Mouse (Mus musculus) common myeloid progenitor, adult 5-6 weeks (primary cell): ENCODE data around the gene Slc23a2. TPM values are rescaled to one million over a fixed set of nuclear protein-coding genes. Genes with fewer than 3 reads are reported as not detected.
A peak's percentile ranks its signal among the peaks of the same experiment; 100 is the strongest.

Experiments used
- ATAC-seq: replicated peaks from 2 replicates; pipeline ENCODE4 v1.8.0; 2016; ENCODE audit warnings: low read depth, mild to moderate bottlenecking, moderate TSS enrichment, inconsistent platforms; ENCODE audit not compliant: poor library complexity, severe bottlenecking
- total RNA-seq: library from RNA; stranded (forward); fragments of 200-1000, 187-1606 nt; gene quantifications from 2 replicates; pipeline ENCODE4 v1.2.3, GENCODE M21; 2017

The Slc23a2 gene
- total RNA-seq, 1 experiment from 2014 or later: 8.2 TPM

GRCm38 (mm10) chr2:132103265-132103664 lies 41.6 kb downstream of the Slc23a2 start:
- peak; percentile 66 for ATAC-seq

- ATAC-seq: peak; percentile 83
Observed at GRCm38 (mm10) chr2:132102505-132103130, 42.3 kb downstream of the Slc23a2 start.

- ATAC-seq: no peak
Observed at GRCm38 (mm10) chr2:132098942-132099672, 45.8 kb downstream of the Slc23a2 start.

- ATAC-seq: no peak
Observed at GRCm38 (mm10) chr2:132098365-132098764, 46.5 kb downstream of the Slc23a2 start.

GRCm38 (mm10) chr2:132096582-132096981 lies 48.3 kb downstream of the Slc23a2 start:
- ATAC-seq: no peak

GRCm38 (mm10) chr2:132095821-132096220 lies 49.1 kb downstream of the Slc23a2 start:
- peak; percentile 27 for ATAC-seq

- peak; percentile 84 for ATAC-seq
Observed at GRCm38 (mm10) chr2:132094441-132095230, 50.3 kb downstream of the Slc23a2 start.

GRCm38 (mm10) chr2:132093739-132094138 lies 51.2 kb downstream of the Slc23a2 start:
- no peak for ATAC-seq

- ATAC-seq: no peak
Observed at GRCm38 (mm10) chr2:132093298-132093697, 51.6 kb downstream of the Slc23a2 start.

- ATAC-seq: no peak
Observed at GRCm38 (mm10) chr2:132092722-132093121, 52.2 kb downstream of the Slc23a2 start.

GRCm38 (mm10) chr2:132091749-132092148 lies 53.2 kb downstream of the Slc23a2 start:
- ATAC-seq: peak; percentile 62

GRCm38 (mm10) chr2:132084813-132085212 lies 60.1 kb downstream of the Slc23a2 start:
- ATAC-seq: no peak

- no peak for ATAC-seq
Observed at GRCm38 (mm10) chr2:132084396-132084795, 60.5 kb downstream of the Slc23a2 start.

- ATAC-seq: no peak
Observed at GRCm38 (mm10) chr2:132079139-132079538, 65.8 kb downstream of the Slc23a2 start.

- ATAC-seq: no peak
Observed at GRCm38 (mm10) chr2:132073052-132073451, 71.9 kb downstream of the Slc23a2 start.

- no peak for ATAC-seq
Observed at GRCm38 (mm10) chr2:132069985-132070735, 74.7 kb downstream of the Slc23a2 start.

- ATAC-seq: no peak
Observed at GRCm38 (mm10) chr2:132064185-132064831, 80.6 kb downstream of the Slc23a2 start.

GRCm38 (mm10) chr2:132063776-132064175 lies 81.1 kb downstream of the Slc23a2 start:
- ATAC-seq: no peak

GRCm38 (mm10) chr2:132061884-132062283 lies 83.0 kb downstream of the Slc23a2 start:
- ATAC-seq: no peak

- ATAC-seq: no peak
Observed at GRCm38 (mm10) chr2:132059919-132060318, 85.0 kb downstream of the Slc23a2 start.
